Mouse (Mus musculus): ENCODE measurements around the gene Gsta4. TPM values are rescaled to one million over a fixed set of nuclear protein-coding genes. Genes with fewer than 3 reads are reported as not detected.
"Not testable (repeated sequence)": the region's sequence is repeated elsewhere in the genome, so short reads cannot be mapped to it uniquely, and the experiment has no call there.

Gene Gsta4
- 23.3 and 27.8 TPM in 2 replicates for polyA plus RNA-seq (2015; fragmentation: Nextera tagmentation; extraction: Ambion mirVana)

DNA sequence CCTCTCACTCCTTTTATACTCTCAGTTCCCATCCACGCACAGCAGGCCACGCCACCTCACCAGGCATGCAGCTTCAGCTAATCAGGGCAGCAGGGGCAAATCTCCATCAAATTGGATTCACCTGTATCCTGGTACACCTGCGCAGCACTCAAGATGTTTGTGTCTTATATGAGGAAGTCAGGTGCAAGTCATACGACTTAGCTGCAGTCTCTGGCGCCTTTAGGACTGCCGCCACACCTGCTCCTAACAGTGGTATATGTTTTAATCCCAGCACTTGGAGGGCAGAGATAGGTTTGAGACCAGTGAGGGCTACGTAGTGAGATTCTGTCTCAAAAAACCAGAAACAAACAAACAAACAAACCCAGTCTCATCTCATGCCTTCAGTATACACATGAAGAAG lies at the start of gene Gsta4:
TSS of gene Gsta4 (plus strand) at position 301 of the 400 bp plus-strand sequence.
- H3K27me3 ChIP-seq; H3K4me3 ChIP-seq (replicated peaks); ATAC-seq (ENCODE audit: low read depth); H3K9me3 ChIP-seq (replicated peaks); H3K9ac ChIP-seq; H3K4me2 ChIP-seq; H3K36me3 ChIP-seq; DNase-seq; H3K27ac ChIP-seq: not testable (repeated sequence)
- peaks cover 10% of the 10 kb centered on the region for H3K4me1 ChIP-seq (replicated peaks)
- 82% methylated on average over 4 of the region's 7 CpGs for WGBS (ENCODE audit: insufficient replicate concordance)

DNA sequence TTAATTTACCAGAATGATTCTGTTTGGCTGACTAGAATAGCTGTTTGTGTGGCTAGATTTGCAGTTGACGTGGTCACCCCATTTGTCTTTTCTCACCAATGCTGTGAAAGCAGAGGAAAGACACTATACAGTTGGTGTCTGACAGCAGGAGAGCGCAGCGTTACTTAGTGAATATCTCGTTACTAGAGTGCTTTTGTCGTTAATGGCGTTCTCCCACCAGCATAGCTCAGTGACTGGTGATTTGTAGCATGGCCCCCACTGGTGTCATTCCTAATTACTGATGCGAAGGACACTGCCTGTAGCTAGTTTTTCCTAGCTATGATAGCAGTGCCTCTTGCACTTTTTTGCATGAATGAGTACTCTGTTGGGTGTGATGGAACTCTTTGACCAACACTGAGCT lies 46.9 kb upstream of the Gsta4 start:
- ATAC-seq (ENCODE audit: low read depth) (no peak), DNase-seq (no peak)
- Histone ChIP-seq H3K36me3 (peaks cover 16% of the 10 kb centered on the region; the same call in 1 of the 2 replicates), H3K4me2 (no peak overlapping the region), H3K27ac (no peak overlapping the region), H3K9me3 (replicated peaks) (no peaks in the 10 kb centered on the region), H3K27me3 (no peaks in the 10 kb centered on the region), H3K4me3 (replicated peaks) (no peak overlapping the region), H3K9ac (no peak overlapping the region), H3K4me1 (replicated peaks) (peaks cover 5% of the 10 kb centered on the region; the same call in 1 of the 2 replicates)
- 79% methylated on average over 7 of the region's 7 CpGs for WGBS (ENCODE audit: insufficient replicate concordance)

DNA sequence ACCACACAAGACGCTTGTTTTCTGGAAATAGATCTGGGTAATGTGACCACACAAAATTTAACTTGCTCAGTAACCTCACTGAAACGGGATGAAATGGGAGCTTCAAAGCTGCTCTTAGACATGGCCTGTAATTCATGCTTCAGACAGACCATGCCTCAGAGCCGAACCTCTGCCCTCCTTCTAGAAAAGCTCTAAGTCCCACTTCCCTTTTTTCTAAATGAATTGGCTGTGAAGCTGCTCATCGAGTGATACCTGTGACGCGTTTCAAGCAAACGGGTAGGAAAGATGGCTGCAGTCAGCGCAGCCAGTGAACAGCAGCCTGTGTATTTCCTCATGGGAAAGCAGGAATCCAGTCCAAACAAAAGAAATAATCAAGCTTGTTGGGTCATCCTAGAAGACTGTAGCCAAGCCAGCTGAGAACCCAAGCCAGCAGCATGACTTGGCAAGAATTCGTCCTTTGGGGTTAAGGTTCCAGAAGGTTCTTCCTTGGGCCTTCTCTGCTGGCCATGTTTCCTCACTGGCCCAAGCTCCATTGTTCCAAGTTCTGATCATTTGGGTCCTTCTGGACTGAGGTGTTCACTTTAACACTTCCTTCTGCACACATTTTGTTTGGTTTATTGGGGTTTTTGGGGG lies 44.4 kb upstream of the Gsta4 start:
- Histone ChIP-seq H3K9me3 (replicated peaks) (no peaks in the 10 kb centered on the region), H3K36me3 (peaks cover 16% of the 10 kb centered on the region), H3K4me2 (no peak overlapping the region), H3K27ac (no peak overlapping the region), H3K4me3 (replicated peaks) (no peak overlapping the region), H3K9ac (no peak overlapping the region), H3K4me1 (replicated peaks) (peaks cover 5% of the 10 kb centered on the region; the same call in 1 of the 2 replicates), H3K27me3 (no peaks in the 10 kb centered on the region)
- WGBS (ENCODE audit: insufficient replicate concordance): 74% methylated on average over 9 of the region's 9 CpGs
- DNase-seq (no peak), ATAC-seq (ENCODE audit: low read depth) (no peak)

GRCm38 (mm10) chr9:78139463-78139862 lies 43.1 kb upstream of the Gsta4 start:
- no peak for DNase-seq
- 60% methylated on average over 4 of the region's 4 CpGs for WGBS (ENCODE audit: insufficient replicate concordance)
- no peak overlapping the region for H3K9ac ChIP-seq
- no peak for ATAC-seq (ENCODE audit: low read depth)
- H3K4me2 ChIP-seq: no peak overlapping the region
- no peaks in the 10 kb centered on the region for H3K9me3 ChIP-seq (replicated peaks)
- peaks cover 15% of the 10 kb centered on the region for H3K36me3 ChIP-seq
- H3K4me1 ChIP-seq (replicated peaks): peaks cover 5% of the 10 kb centered on the region; the same call in 1 of the 2 replicates
- H3K4me3 ChIP-seq (replicated peaks): no peak overlapping the region
- H3K27ac ChIP-seq: no peak overlapping the region
- H3K27me3 ChIP-seq: no peaks in the 10 kb centered on the region

- H3K27me3 ChIP-seq: no peaks in the 10 kb centered on the region
- no peak overlapping the region for H3K9ac ChIP-seq
- H3K27ac ChIP-seq: no peak overlapping the region
- H3K4me2 ChIP-seq: no peak overlapping the region
- peaks cover 15% of the 10 kb centered on the region for H3K36me3 ChIP-seq
- no peaks in the 10 kb centered on the region for H3K4me1 ChIP-seq (replicated peaks)
- no peaks in the 10 kb centered on the region for H3K9me3 ChIP-seq (replicated peaks)
- no peak overlapping the region for H3K4me3 ChIP-seq (replicated peaks)
- no peak for DNase-seq
- 65% methylated on average over 4 of the region's 4 CpGs for WGBS (ENCODE audit: insufficient replicate concordance)
- ATAC-seq (ENCODE audit: low read depth): no peak
Observed at GRCm38 (mm10) chr9:78146099-78146498, 36.5 kb upstream of the Gsta4 start.

GRCm38 (mm10) chr9:78146627-78147026 lies 35.9 kb upstream of the Gsta4 start:
- H3K9me3 ChIP-seq (replicated peaks): no peaks in the 10 kb centered on the region
- 80% methylated on average over 6 of the region's 6 CpGs for WGBS (ENCODE audit: insufficient replicate concordance)
- no peak for DNase-seq
- H3K4me1 ChIP-seq (replicated peaks): no peaks in the 10 kb centered on the region
- no peak overlapping the region for H3K27ac ChIP-seq
- no peak for ATAC-seq (ENCODE audit: low read depth)
- no peak overlapping the region for H3K4me3 ChIP-seq (replicated peaks)
- H3K4me2 ChIP-seq: no peak overlapping the region
- H3K9ac ChIP-seq: no peak overlapping the region
- no peaks in the 10 kb centered on the region for H3K27me3 ChIP-seq
- H3K36me3 ChIP-seq: peaks cover 12% of the 10 kb centered on the region

- no peak overlapping the region for H3K9ac ChIP-seq
- no peaks in the 10 kb centered on the region for H3K9me3 ChIP-seq (replicated peaks)
- DNase-seq: no peak
- no peak overlapping the region for H3K4me3 ChIP-seq (replicated peaks)
- peaks cover 7% of the 10 kb centered on the region; the same call in 1 of the 2 replicates for H3K36me3 ChIP-seq
- H3K27me3 ChIP-seq: no peaks in the 10 kb centered on the region
- H3K4me2 ChIP-seq: no peak overlapping the region
- H3K4me1 ChIP-seq (replicated peaks): no peaks in the 10 kb centered on the region
- ATAC-seq (ENCODE audit: low read depth): no peak
- H3K27ac ChIP-seq: no peak overlapping the region
- WGBS (ENCODE audit: insufficient replicate concordance): 79% methylated on average over 6 of the region's 6 CpGs
Observed at GRCm38 (mm10) chr9:78148149-78148548, 34.4 kb upstream of the Gsta4 start.

GRCm38 (mm10) chr9:78149770-78150169 lies 32.8 kb upstream of the Gsta4 start:
- H3K9me3 ChIP-seq (replicated peaks); ATAC-seq (ENCODE audit: low read depth): not testable (repeated sequence)
- 74% methylated on average over 2 of the region's 2 CpGs for WGBS (ENCODE audit: insufficient replicate concordance)

DNA sequence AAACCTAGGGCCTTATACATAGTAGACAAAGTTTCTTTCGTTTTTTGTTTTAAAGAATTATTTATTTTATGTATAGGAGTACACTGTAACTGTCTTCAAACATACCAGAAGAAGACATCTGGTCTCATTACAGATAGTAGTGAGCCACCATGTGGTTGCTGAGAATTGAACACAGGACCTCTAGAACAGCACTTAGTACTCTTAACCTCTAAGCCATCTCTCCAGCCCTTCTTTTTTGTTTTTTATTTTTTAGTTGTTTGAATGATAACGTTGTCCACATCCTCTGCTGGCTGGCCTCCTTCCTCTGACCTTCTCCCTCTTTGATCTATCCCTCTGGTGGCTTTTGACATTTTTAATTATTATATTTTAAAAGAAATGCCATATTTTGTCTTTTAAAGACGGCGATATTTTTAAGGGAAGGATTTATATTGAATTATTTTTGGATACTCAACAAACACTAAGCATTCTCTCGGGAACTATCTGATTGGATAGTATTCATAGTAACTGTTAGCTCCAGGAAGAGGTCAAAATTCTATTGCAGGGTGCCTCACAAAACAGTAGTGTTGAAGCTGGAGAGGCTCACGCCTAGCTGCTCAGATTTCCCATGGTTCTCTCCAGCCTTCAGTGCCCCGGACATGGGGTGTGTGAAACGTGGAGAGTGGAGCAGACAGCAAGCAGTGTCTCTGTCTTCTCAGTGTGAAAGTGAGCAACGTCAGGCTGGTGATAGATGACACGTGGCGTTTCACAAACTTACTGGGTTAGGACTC lies 28.2 kb upstream of the Gsta4 start:
- Histone ChIP-seq H3K36me3 (peaks cover 17% of the 10 kb centered on the region), H3K27me3 (no peaks in the 10 kb centered on the region), H3K9ac (no peak overlapping the region), H3K4me3 (replicated peaks) (no peak overlapping the region), H3K4me1 (replicated peaks) (no peaks in the 10 kb centered on the region), H3K27ac (no peak overlapping the region), H3K9me3 (replicated peaks) (no peaks in the 10 kb centered on the region), H3K4me2 (no peak overlapping the region)
- DNase-seq: no peak
- WGBS (ENCODE audit: insufficient replicate concordance): 73% methylated on average over 11 of the region's 11 CpGs
- ATAC-seq (ENCODE audit: low read depth): no peak

More at GRCm38 (mm10) chr9:78149770-78150169, 32.8 kb upstream of the Gsta4 start:
- H3K27me3 ChIP-seq; H3K36me3 ChIP-seq; DNase-seq; H3K9ac ChIP-seq; H3K27ac ChIP-seq; H3K4me2 ChIP-seq; H3K4me1 ChIP-seq (replicated peaks); H3K4me3 ChIP-seq (replicated peaks): not testable (repeated sequence)

GRCm38 (mm10) chr9:78157221-78157620 lies 25.4 kb upstream of the Gsta4 start:
- H3K4me2 ChIP-seq: no peak overlapping the region
- H3K4me3 ChIP-seq (replicated peaks): no peak overlapping the region
- H3K9me3 ChIP-seq (replicated peaks): no peaks in the 10 kb centered on the region
- H3K27me3 ChIP-seq: no peaks in the 10 kb centered on the region
- no peaks in the 10 kb centered on the region for H3K4me1 ChIP-seq (replicated peaks)
- no peak overlapping the region for H3K9ac ChIP-seq
- 77% methylated on average over 1 of the region's 1 CpGs for WGBS (ENCODE audit: insufficient replicate concordance)
- no peak overlapping the region for H3K27ac ChIP-seq
- H3K36me3 ChIP-seq: peaks cover 35% of the 10 kb centered on the region
- no peak for DNase-seq
- ATAC-seq (ENCODE audit: low read depth): no peak

DNA sequence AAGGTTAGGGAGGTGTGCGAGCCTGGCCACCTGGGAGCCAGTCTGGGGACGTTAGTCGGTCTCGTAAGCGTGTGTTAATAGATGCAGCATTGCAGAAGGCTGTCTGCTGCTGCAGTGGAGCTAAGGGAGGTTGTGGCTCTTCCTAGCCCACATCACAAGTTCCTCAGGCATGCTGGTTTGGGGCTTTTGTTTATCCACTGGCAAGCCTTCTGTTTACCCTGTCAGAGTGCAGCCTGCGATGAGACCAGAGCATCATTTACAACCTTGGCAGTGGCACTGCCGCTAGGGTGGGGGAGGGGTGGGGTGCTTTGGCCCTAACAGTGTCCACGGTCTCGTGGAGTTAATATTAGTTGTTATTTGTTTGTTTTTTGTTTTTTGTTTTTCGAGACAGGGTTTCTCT lies 19.3 kb upstream of the Gsta4 start:
- Histone ChIP-seq H3K9ac (no peak overlapping the region), H3K4me2 (no peak overlapping the region), H3K27me3 (no peaks in the 10 kb centered on the region), H3K4me1 (replicated peaks) (peaks cover 28% of the 10 kb centered on the region), H3K9me3 (replicated peaks) (no peaks in the 10 kb centered on the region), H3K4me3 (replicated peaks) (no peak overlapping the region), H3K27ac (no peak overlapping the region), H3K36me3 (peaks cover 39% of the 10 kb centered on the region)
- 73% methylated on average over 10 of the region's 10 CpGs for WGBS (ENCODE audit: insufficient replicate concordance)
- DNase-seq (no peak), ATAC-seq (ENCODE audit: low read depth) (no peak)
